Mouse (Mus musculus): Measurements from ENCODE around the gene Sstr4. TPM values are rescaled to one million over a fixed set of nuclear protein-coding genes. Genes with fewer than 3 reads are reported as not detected.

Gene Sstr4
- polyA plus RNA-seq, 2 experiments, result not detected

DNA sequence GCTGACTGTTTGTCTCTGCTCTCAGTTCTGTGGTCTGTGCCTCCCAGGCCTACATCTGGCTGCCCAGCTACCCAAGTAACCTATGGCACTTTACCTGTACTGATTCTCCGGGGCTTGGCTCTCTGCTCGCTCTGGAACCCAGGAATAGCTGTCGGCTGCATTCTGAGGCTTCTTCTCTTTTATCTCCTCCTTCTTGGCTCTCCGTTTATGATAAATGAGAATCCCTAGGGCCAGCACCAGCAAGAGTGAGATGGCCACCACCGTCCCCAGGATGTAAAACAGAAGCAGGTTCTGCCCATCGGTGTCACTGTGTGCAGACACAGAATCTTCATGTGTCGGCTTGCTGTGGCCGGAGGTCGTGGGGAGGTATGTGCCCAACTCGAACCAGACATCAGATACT lies 46.3 kb downstream of the Sstr4 start:
- H3K9ac ChIP-seq (replicated peaks), result no peak overlapping the region
- 51% methylated on average over 10 of the region's 10 CpGs for WGBS (ENCODE audit: insufficient replicate concordance)
- H3K4me2 ChIP-seq (ENCODE audit: low read depth), result no peak overlapping the region
- no peak for ATAC-seq (ENCODE audit: insufficient read depth)
- peak overlapping the region in 1 of 2 experiments; percentile 19; a peak in 2 of 4 replicates for H3K4me3 ChIP-seq (ENCODE audit: insufficient read depth in 1 of 2, low read depth in 2 of 2, low read length in 2 of 2)
- DNase-seq (ENCODE audit: low read depth in 3 of 3, low spot score in 3 of 3), result no peak
- H3K27ac ChIP-seq, result no peak overlapping the region
- H3K27me3 ChIP-seq (ENCODE audit: control insufficient read depth, insufficient read depth, low read length), result no peaks in the 10 kb centered on the region
- no peaks in the 10 kb centered on the region for H3K9me3 ChIP-seq (ENCODE audit: control insufficient read depth, low read length)
- 0 out of 4 replicates have a peak, but pooled peaks cover 0 to 5% of the 10 kb centered on the region in 2 experiments for H3K4me1 ChIP-seq (replicated peaks; ENCODE audit: control insufficient read depth in 2 of 2, insufficient read depth in 2 of 2, low read length in 1 of 2)
- TF ChIP-seq CTCF (IDR thresholded peaks at IDR 0.05; ENCODE audit: low read depth), result no peak
- TF ChIP-seq EP300 (IDR thresholded peaks at IDR 0.05; ENCODE audit: low read depth), result no peak
- no peaks in the 10 kb centered on the region for H3K36me3 ChIP-seq (replicated peaks; ENCODE audit: control insufficient read depth, insufficient read depth, low read depth)

GRCm38 (mm10) chr2:148442172-148442571 lies 47.0 kb downstream of the Sstr4 start:
- Histone ChIP-seq H3K27ac (no peak overlapping the region), H3K4me2 (ENCODE audit: low read depth) (no peak overlapping the region)
- WGBS (ENCODE audit: insufficient replicate concordance), result 56% methylated on average over 4 of the region's 4 CpGs

GRCm38 (mm10) chr2:148442710-148443109 lies 47.6 kb downstream of the Sstr4 start:
- H3K27me3 ChIP-seq (ENCODE audit: control insufficient read depth, insufficient read depth, low read length), result no peaks in the 10 kb centered on the region
- H3K9ac ChIP-seq (replicated peaks), result no peak overlapping the region
- no peaks in the 10 kb centered on the region for H3K36me3 ChIP-seq (replicated peaks; ENCODE audit: control insufficient read depth, insufficient read depth, low read depth)
- peak overlapping the region; percentile 23; the same call in 1 of the 2 replicates for H3K4me2 ChIP-seq (ENCODE audit: low read depth)
- no peak for ATAC-seq (ENCODE audit: insufficient read depth)
- H3K4me1 ChIP-seq (replicated peaks; ENCODE audit: control insufficient read depth in 2 of 2, insufficient read depth in 2 of 2, low read length in 1 of 2), result 0 out of 4 replicates have a peak, but pooled peaks cover 0 to 5% of the 10 kb centered on the region in 2 experiments
- no peaks in the 10 kb centered on the region for H3K9me3 ChIP-seq (ENCODE audit: control insufficient read depth, low read length)
- TF ChIP-seq CTCF (IDR thresholded peaks at IDR 0.05; ENCODE audit: low read depth) (no peak), EP300 (IDR thresholded peaks at IDR 0.05; ENCODE audit: low read depth) (no peak)
- 40% methylated on average over 4 of the region's 4 CpGs for WGBS (ENCODE audit: insufficient replicate concordance)
- peak overlapping the region; percentile 10 to 13; a peak in 2 of 4 replicates for H3K4me3 ChIP-seq (ENCODE audit: insufficient read depth in 1 of 2, low read depth in 2 of 2, low read length in 2 of 2)
- no peak for DNase-seq (ENCODE audit: low read depth in 3 of 3, low spot score in 3 of 3)
- H3K27ac ChIP-seq, result no peak overlapping the region

More at GRCm38 (mm10) chr2:148442172-148442571, 47.0 kb downstream of the Sstr4 start:
- H3K27me3 ChIP-seq (ENCODE audit: control insufficient read depth, insufficient read depth, low read length), result no peaks in the 10 kb centered on the region
- H3K36me3 ChIP-seq (replicated peaks; ENCODE audit: control insufficient read depth, insufficient read depth, low read depth), result no peaks in the 10 kb centered on the region
- DNase-seq (ENCODE audit: low read depth in 3 of 3, low spot score in 3 of 3) (no peak), ATAC-seq (ENCODE audit: insufficient read depth) (no peak)
- H3K9ac ChIP-seq (replicated peaks), result no peak overlapping the region
- 0 out of 4 replicates have a peak, but pooled peaks cover 0 to 5% of the 10 kb centered on the region in 2 experiments for H3K4me1 ChIP-seq (replicated peaks; ENCODE audit: control insufficient read depth in 2 of 2, insufficient read depth in 2 of 2, low read length in 1 of 2)
- TF ChIP-seq CTCF (IDR thresholded peaks at IDR 0.05; ENCODE audit: low read depth), result no peak
- no peak for TF ChIP-seq EP300 (IDR thresholded peaks at IDR 0.05; ENCODE audit: low read depth)
- H3K4me3 ChIP-seq (ENCODE audit: insufficient read depth in 1 of 2, low read depth in 2 of 2, low read length in 2 of 2), result peak overlapping the region in 1 of 2 experiments; percentile 19; a peak in 2 of 4 replicates
- H3K9me3 ChIP-seq (ENCODE audit: control insufficient read depth, low read length), result no peaks in the 10 kb centered on the region

DNA sequence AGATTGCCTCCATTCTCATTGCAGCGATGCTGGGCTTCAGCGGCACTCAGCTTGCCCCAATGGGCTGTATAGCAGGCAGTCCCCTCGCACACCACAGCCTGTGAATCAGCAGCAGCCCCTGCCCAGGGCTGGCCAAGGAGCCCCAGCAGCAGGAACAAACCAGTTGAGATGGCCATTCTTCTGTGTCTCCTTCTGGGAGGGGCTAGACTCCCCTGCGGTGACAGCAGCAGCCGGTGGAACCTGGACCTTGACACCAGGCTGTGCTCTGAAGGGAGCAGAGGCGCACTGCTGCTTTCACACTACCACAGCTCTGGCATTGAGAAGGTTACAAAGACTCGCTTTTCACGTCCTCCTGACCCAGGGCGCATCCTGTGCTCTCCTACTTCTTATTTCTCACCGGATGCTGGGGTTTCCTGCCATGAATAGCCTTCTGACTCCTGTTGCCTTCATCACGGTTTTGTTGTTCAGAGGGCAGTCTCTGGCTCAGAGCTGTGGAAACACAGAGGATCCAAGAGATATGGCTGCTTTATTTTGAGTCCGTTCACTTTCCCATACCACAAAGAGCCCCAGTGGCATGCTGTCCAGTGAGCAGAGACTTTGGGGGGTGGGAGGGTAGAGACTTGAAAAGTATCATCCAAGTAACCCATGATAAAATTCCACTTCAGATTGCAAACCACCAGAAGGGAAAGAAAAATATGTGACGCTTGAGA lies 48.3 kb downstream of the Sstr4 start, which contains the start of gene Cd93:
TSS of gene Cd93 (minus strand) at position 315 of the 710 bp plus-strand sequence.
- DNase-seq (ENCODE audit: low read depth in 3 of 3, low spot score in 3 of 3) (peak in 2 of 3 experiments; percentile 2 to 6), ATAC-seq (ENCODE audit: insufficient read depth) (peak; percentile 62)
- Histone ChIP-seq H3K27ac (no peak within 1 kb of the TSS), H3K36me3 (replicated peaks; ENCODE audit: control insufficient read depth, insufficient read depth, low read depth) (no peaks in the 10 kb centered on the region), H3K9me3 (ENCODE audit: control insufficient read depth, low read length) (no peaks in the 10 kb centered on the region), H3K9ac (replicated peaks) (no peak within 1 kb of the TSS), H3K4me3 (ENCODE audit: insufficient read depth in 1 of 2, low read depth in 2 of 2, low read length in 2 of 2) (peak within 1 kb of the TSS; percentile 16 to 19; a peak in 2 of 4 replicates), H3K27me3 (ENCODE audit: control insufficient read depth, insufficient read depth, low read length) (no peaks in the 10 kb centered on the region), H3K4me2 (ENCODE audit: low read depth) (peak within 1 kb of the TSS; percentile 23; the same call in 1 of the 2 replicates), H3K4me1 (replicated peaks; ENCODE audit: control insufficient read depth in 2 of 2, insufficient read depth in 2 of 2, low read length in 1 of 2) (0 out of 4 replicates have a peak, but pooled peaks cover 0 to 5% of the 10 kb centered on the region in 2 experiments)
- 7% methylated on average over 13 of the region's 13 CpGs for WGBS (ENCODE audit: insufficient replicate concordance)
- TF ChIP-seq EP300 (IDR thresholded peaks at IDR 0.05; ENCODE audit: low read depth), result no peak
- no peak for TF ChIP-seq CTCF (IDR thresholded peaks at IDR 0.05; ENCODE audit: low read depth)

DNA sequence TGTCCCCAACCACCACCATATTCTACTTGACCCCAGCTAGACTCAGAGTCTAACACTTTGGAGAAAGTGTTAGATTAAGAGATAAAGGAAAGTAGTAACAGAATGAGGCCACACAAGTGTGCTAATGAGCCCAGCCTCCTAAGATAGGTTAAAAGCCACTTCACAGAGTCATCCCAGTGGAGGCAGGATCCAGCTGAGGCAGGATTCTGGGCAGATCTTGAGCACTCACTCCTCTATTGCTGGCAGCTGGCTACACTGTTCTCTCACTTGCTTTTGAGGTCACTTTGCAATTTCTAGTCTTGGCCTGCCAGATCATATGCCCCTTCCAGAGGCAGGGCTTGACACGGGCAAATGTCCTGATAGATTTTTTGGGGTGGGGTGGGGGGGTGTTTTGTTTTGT lies 49.3 kb downstream of the Sstr4 start:
- Histone ChIP-seq H3K27ac (no peak overlapping the region), H3K36me3 (replicated peaks; ENCODE audit: control insufficient read depth, insufficient read depth, low read depth) (no peaks in the 10 kb centered on the region), H3K4me2 (ENCODE audit: low read depth) (no peak overlapping the region), H3K4me3 (ENCODE audit: insufficient read depth in 1 of 2, low read depth in 2 of 2, low read length in 2 of 2) (no peak overlapping the region), H3K4me1 (replicated peaks; ENCODE audit: control insufficient read depth in 2 of 2, insufficient read depth in 2 of 2, low read length in 1 of 2) (0 out of 4 replicates have a peak, but pooled peaks cover 0 to 5% of the 10 kb centered on the region in 2 experiments), H3K27me3 (ENCODE audit: control insufficient read depth, insufficient read depth, low read length) (no peaks in the 10 kb centered on the region), H3K9ac (replicated peaks) (no peak overlapping the region), H3K9me3 (ENCODE audit: control insufficient read depth, low read length) (no peaks in the 10 kb centered on the region)
- 46% methylated on average over 1 of the region's 1 CpGs for whole genome bisulfite sequencing (ENCODE audit: insufficient replicate concordance)
- no peak for ATAC-seq (ENCODE audit: insufficient read depth)
- TF ChIP-seq EP300 (IDR thresholded peaks at IDR 0.05; ENCODE audit: low read depth), result no peak
- no peak for DNase-seq (ENCODE audit: low read depth in 3 of 3, low spot score in 3 of 3)
